Mouse (Mus musculus): ENCODE results near the gene Paxx. TPM values are rescaled to one million over a fixed set of nuclear protein-coding genes. Genes with fewer than 3 reads are reported as not detected.
"Not testable (repeated sequence)": the region's sequence is repeated elsewhere in the genome, so short reads cannot be mapped to it uniquely, and the experiment has no call there.

The Paxx gene
- polyA plus RNA-seq, 1 experiment: 49.0 TPM

- H3K4me1 ChIP-seq (ENCODE audit: control insufficient read depth, insufficient read depth, low read length): no peaks in the 10 kb centered on the region
- no peak overlapping the region for H3K27ac ChIP-seq (ENCODE audit: insufficient read depth, low read depth, low read length)
- H3K4me3 ChIP-seq (ENCODE audit: insufficient read depth, low read depth, low read length): no peak overlapping the region
- no peak for TF ChIP-seq CTCF (conservative IDR thresholded peaks at IDR 0.05; ENCODE audit: insufficient read depth, insufficient read length, low read depth, low read length)
- TF ChIP-seq POLR2A (IDR thresholded peaks at IDR 0.05; ENCODE audit: low read depth, low read length): no peak
- WGBS: 60% methylated on average over 1 of the region's 1 CpGs
- H3K27me3 ChIP-seq (replicated peaks; ENCODE audit: control insufficient read depth, insufficient read depth, low read length): no peaks in the 10 kb centered on the region
- DNase-seq: no peak
- no peaks in the 10 kb centered on the region for H3K36me3 ChIP-seq (ENCODE audit: control insufficient read depth, insufficient read depth, low read length)
Measured at GRCm38 (mm10) chr2:25423626-25424025, 37.3 kb downstream of the Paxx start.

- Histone ChIP-seq H3K36me3 (ENCODE audit: control insufficient read depth, insufficient read depth, low read length) (no peaks in the 10 kb centered on the region), H3K4me3 (ENCODE audit: insufficient read depth, low read depth, low read length) (no peak within 1 kb of the TSS), H3K4me1 (ENCODE audit: control insufficient read depth, insufficient read depth, low read length) (no peaks in the 10 kb centered on the region), H3K27me3 (replicated peaks; ENCODE audit: control insufficient read depth, insufficient read depth, low read length) (no peaks in the 10 kb centered on the region), H3K27ac (ENCODE audit: insufficient read depth, low read depth, low read length) (no peak within 1 kb of the TSS)
- 57% methylated on average over 17 of the region's 17 CpGs for WGBS
- no peak for DNase-seq
- TF ChIP-seq POLR2A (IDR thresholded peaks at IDR 0.05; ENCODE audit: low read depth, low read length): no peak
- TF ChIP-seq CTCF (conservative IDR thresholded peaks at IDR 0.05; ENCODE audit: insufficient read depth, insufficient read length, low read depth, low read length): no peak
Measured at GRCm38 (mm10) chr2:25422587-25423410, 38.1 kb downstream of the Paxx start, which contains the start of gene Fut7. Gene Fut7 (plus strand): TSS chr2:25423267.

- DNase-seq: peak; percentile 56
- 25% methylated on average over 3 of the region's 3 CpGs for WGBS
- Histone ChIP-seq H3K27me3 (replicated peaks; ENCODE audit: control insufficient read depth, insufficient read depth, low read length) (no peaks in the 10 kb centered on the region), H3K4me1 (ENCODE audit: control insufficient read depth, insufficient read depth, low read length) (no peaks in the 10 kb centered on the region), H3K36me3 (ENCODE audit: control insufficient read depth, insufficient read depth, low read length) (no peaks in the 10 kb centered on the region), H3K27ac (ENCODE audit: insufficient read depth, low read depth, low read length) (no peak overlapping the region), H3K4me3 (ENCODE audit: insufficient read depth, low read depth, low read length) (no peak overlapping the region)
- TF ChIP-seq POLR2A (IDR thresholded peaks at IDR 0.05; ENCODE audit: low read depth, low read length): no peak
- TF ChIP-seq CTCF (conservative IDR thresholded peaks at IDR 0.05; ENCODE audit: insufficient read depth, insufficient read length, low read depth, low read length): peak; percentile 62
Measured at GRCm38 (mm10) chr2:25421896-25422295, 39.0 kb downstream of the Paxx start.

GRCm38 (mm10) chr2:25417426-25417825 is 43.5 kb downstream of the Paxx start:
- no peaks in the 10 kb centered on the region for H3K4me1 ChIP-seq (ENCODE audit: control insufficient read depth, insufficient read depth, low read length)
- H3K27me3 ChIP-seq (replicated peaks; ENCODE audit: control insufficient read depth, insufficient read depth, low read length): no peaks in the 10 kb centered on the region
- DNase-seq: no peak
- no peaks in the 10 kb centered on the region for H3K36me3 ChIP-seq (ENCODE audit: control insufficient read depth, insufficient read depth, low read length)
- WGBS: 45% methylated on average over 3 of the region's 3 CpGs
- TF ChIP-seq CTCF (conservative IDR thresholded peaks at IDR 0.05; ENCODE audit: insufficient read depth, insufficient read length, low read depth, low read length) (no peak), POLR2A (IDR thresholded peaks at IDR 0.05; ENCODE audit: low read depth, low read length) (no peak)
- no peak overlapping the region for H3K27ac ChIP-seq (ENCODE audit: insufficient read depth, low read depth, low read length)
- no peak overlapping the region for H3K4me3 ChIP-seq (ENCODE audit: insufficient read depth, low read depth, low read length)

GRCm38 (mm10) chr2:25413436-25413835 is 47.5 kb downstream of the Paxx start:
- TF ChIP-seq CTCF (conservative IDR thresholded peaks at IDR 0.05; ENCODE audit: insufficient read depth, insufficient read length, low read depth, low read length): peak; percentile 15; the same call in 1 of the 2 replicates
- H3K4me1 ChIP-seq (ENCODE audit: control insufficient read depth, insufficient read depth, low read length); H3K36me3 ChIP-seq (ENCODE audit: control insufficient read depth, insufficient read depth, low read length); H3K4me3 ChIP-seq (ENCODE audit: insufficient read depth, low read depth, low read length); DNase-seq; H3K27me3 ChIP-seq (replicated peaks; ENCODE audit: control insufficient read depth, insufficient read depth, low read length); H3K27ac ChIP-seq (ENCODE audit: insufficient read depth, low read depth, low read length): not testable (repeated sequence)

GRCm38 (mm10) chr2:25408908-25409307 is 52.0 kb downstream of the Paxx start:
- no peaks in the 10 kb centered on the region for H3K36me3 ChIP-seq (ENCODE audit: control insufficient read depth, insufficient read depth, low read length)
- WGBS: 89% methylated on average over 10 of the region's 10 CpGs
- no peak for TF ChIP-seq CTCF (conservative IDR thresholded peaks at IDR 0.05; ENCODE audit: insufficient read depth, insufficient read length, low read depth, low read length)
- no peak for TF ChIP-seq POLR2A (IDR thresholded peaks at IDR 0.05; ENCODE audit: low read depth, low read length)
- no peaks in the 10 kb centered on the region for H3K4me1 ChIP-seq (ENCODE audit: control insufficient read depth, insufficient read depth, low read length)
- DNase-seq: no peak
- no peak overlapping the region for H3K27ac ChIP-seq (ENCODE audit: insufficient read depth, low read depth, low read length)
- H3K4me3 ChIP-seq (ENCODE audit: insufficient read depth, low read depth, low read length): no peak overlapping the region
- no peaks in the 10 kb centered on the region for H3K27me3 ChIP-seq (replicated peaks; ENCODE audit: control insufficient read depth, insufficient read depth, low read length)

Other genes with a start within 250 kb of the Paxx start
- 62.6 and 70.5 TPM in 2 replicates for gene Nelfb, start 249.6 kb downstream of the Paxx start, polyA plus RNA-seq (2012; rRNA removed)
- 0.42 and 0.68 TPM in 2 replicates for gene Stpg3, start 246.5 kb downstream of the Paxx start, polyA plus RNA-seq (2012; rRNA removed)
- gene Fam166a, start 242.3 kb downstream of the Paxx start, polyA plus RNA-seq (2012; rRNA removed): 0.55 and 0.58 TPM in 2 replicates
- 313 and 314 TPM in 2 replicates for gene Tubb4b, start 236.4 kb downstream of the Paxx start, polyA plus RNA-seq (2012; rRNA removed)
- 240 and 299 TPM in 2 replicates for gene Slc34a3, start 226.7 kb downstream of the Paxx start, polyA plus RNA-seq (2012; rRNA removed)
- 0.06 and 0.12 TPM in 2 replicates for gene Rnf224, start 224.3 kb downstream of the Paxx start, polyA plus RNA-seq (2012; rRNA removed)
- gene Rnf208, start 218.8 kb downstream of the Paxx start, polyA plus RNA-seq (2012; rRNA removed): 49.1 and 57.9 TPM in 2 replicates
- gene Cysrt1, start 218.6 kb downstream of the Paxx start, polyA plus RNA-seq (2012; rRNA removed): 0.66 and 1.2 TPM in 2 replicates
- gene AL732309.1, start 214.2 kb downstream of the Paxx start, polyA plus RNA-seq (2012; rRNA removed): 13.0 and 15.2 TPM in 2 replicates
- 48.9 and 50.7 TPM in 2 replicates for gene Tmem203, start 205.7 kb downstream of the Paxx start, polyA plus RNA-seq (2012; rRNA removed)
- 81.0 and 85.4 TPM in 2 replicates for gene Tprn, start 198.5 kb downstream of the Paxx start, polyA plus RNA-seq (2012; rRNA removed)
- 46.2 and 48.8 TPM in 2 replicates for gene Ssna1, start 188.7 kb downstream of the Paxx start, polyA plus RNA-seq (2012; rRNA removed)
- gene Anapc2, start 188.6 kb downstream of the Paxx start, polyA plus RNA-seq (2012; rRNA removed): 82.6 and 92.3 TPM in 2 replicates
- not detected in 2 replicates for gene Tmem210, start 172.9 kb downstream of the Paxx start, polyA plus RNA-seq (2012; rRNA removed)
- gene Lrrc26, start 171.2 kb downstream of the Paxx start, polyA plus RNA-seq (2012; rRNA removed): 2.7 and 3.0 TPM in 2 replicates
- 0.34 and 0.41 TPM in 2 replicates for gene Grin1, start 141.9 kb downstream of the Paxx start, polyA plus RNA-seq (2012; rRNA removed)
- 16.6 and 19.6 TPM in 2 replicates for gene Man1b1, start 128.8 kb downstream of the Paxx start, polyA plus RNA-seq (2012; rRNA removed)
- 167 and 171 TPM in 2 replicates for gene Dpp7, start 104.7 kb downstream of the Paxx start, polyA plus RNA-seq (2012; rRNA removed)
- 125 and 133 TPM in 2 replicates for gene Uap1l1, start 95.4 kb downstream of the Paxx start, polyA plus RNA-seq (2012; rRNA removed)
- 0.20 and 0.34 TPM in 2 replicates for gene Sapcd2, start 88.8 kb downstream of the Paxx start, polyA plus RNA-seq (2012; rRNA removed)
- 18.8 and 23.8 TPM in 2 replicates for gene Entpd2, start 65.2 kb downstream of the Paxx start, polyA plus RNA-seq (2012; rRNA removed)
- gene Npdc1, start 61.7 kb downstream of the Paxx start, polyA plus RNA-seq (2012; rRNA removed): 73.7 and 99.5 TPM in 2 replicates
- gene Fut7, start 37.8 kb downstream of the Paxx start, polyA plus RNA-seq (2012; rRNA removed): 0.19 and 0.80 TPM in 2 replicates
- gene Abca2, start 32.4 kb downstream of the Paxx start, polyA plus RNA-seq (2012; rRNA removed): 51.0 and 64.0 TPM in 2 replicates
- 104 and 130 TPM in 2 replicates for gene Clic3, start 4.3 kb downstream of the Paxx start, polyA plus RNA-seq (2012; rRNA removed)
- 47.2 and 51.6 TPM in 2 replicates for gene Ptgds, start 9.0 kb upstream of the Paxx start, polyA plus RNA-seq (2012; rRNA removed)
- gene Lcn12, start 32.8 kb upstream of the Paxx start, polyA plus RNA-seq (2012; rRNA removed): 0.18 TPM in 1 of 2 replicates, not detected in the other
- 39.6 and 48.4 TPM in 2 replicates for gene Fbxw5, start 39.7 kb upstream of the Paxx start, polyA plus RNA-seq (2012; rRNA removed)
- 20.6 and 22.0 TPM in 2 replicates for gene C8g, start 40.6 kb upstream of the Paxx start, polyA plus RNA-seq (2012; rRNA removed)
- 14.8 and 15.3 TPM in 2 replicates for gene Traf2, start 85.8 kb upstream of the Paxx start, polyA plus RNA-seq (2012; rRNA removed)
- 195 and 198 TPM in 2 replicates for gene Edf1, start 96.8 kb upstream of the Paxx start, polyA plus RNA-seq (2012; rRNA removed)
- gene Mamdc4, start 113.8 kb upstream of the Paxx start, polyA plus RNA-seq (2012; rRNA removed): 1.3 and 2.3 TPM in 2 replicates
- 74.9 and 92.3 TPM in 2 replicates for gene Phpt1, start 114.1 kb upstream of the Paxx start, polyA plus RNA-seq (2012; rRNA removed)
- 0.36 and 0.62 TPM in 2 replicates for gene Ajm1, start 120.7 kb upstream of the Paxx start, polyA plus RNA-seq (2012; rRNA removed)
- gene Rabl6, start 147.4 kb upstream of the Paxx start, polyA plus RNA-seq (2012; rRNA removed): 53.8 and 58.9 TPM in 2 replicates
- gene Ccdc183, start 156.6 kb upstream of the Paxx start, polyA plus RNA-seq (2012; rRNA removed): 0.03 TPM in 1 of 2 replicates, not detected in the other
- 37.7 and 43.2 TPM in 2 replicates for gene Tmem141, start 160.9 kb upstream of the Paxx start, polyA plus RNA-seq (2012; rRNA removed)
- 1.7 and 3.4 TPM in 2 replicates for gene Fcna, start 166.9 kb upstream of the Paxx start, polyA plus RNA-seq (2012; rRNA removed)
- not detected in 2 replicates for gene Lcn8, start 192.0 kb upstream of the Paxx start, polyA plus RNA-seq (2012; rRNA removed)
- gene Lcn5, start 196.9 kb upstream of the Paxx start, polyA plus RNA-seq (2012; rRNA removed): not detected in 2 replicates
- not detected in 2 replicates for gene Lcn6, start 215.7 kb upstream of the Paxx start, polyA plus RNA-seq (2012; rRNA removed)
- not detected in 2 replicates for gene Lcn10, start 221.6 kb upstream of the Paxx start, polyA plus RNA-seq (2012; rRNA removed)
- gene Obp2a, start 238.9 kb upstream of the Paxx start, polyA plus RNA-seq (2012; rRNA removed): not detected in 2 replicates
- 14.0 and 14.2 TPM in 2 replicates for gene Bmyc, start 245.6 kb upstream of the Paxx start, polyA plus RNA-seq (2012; rRNA removed)